12 mouse cellular contexts compared by ENCODE assay signal in the genomic region with DNA sequence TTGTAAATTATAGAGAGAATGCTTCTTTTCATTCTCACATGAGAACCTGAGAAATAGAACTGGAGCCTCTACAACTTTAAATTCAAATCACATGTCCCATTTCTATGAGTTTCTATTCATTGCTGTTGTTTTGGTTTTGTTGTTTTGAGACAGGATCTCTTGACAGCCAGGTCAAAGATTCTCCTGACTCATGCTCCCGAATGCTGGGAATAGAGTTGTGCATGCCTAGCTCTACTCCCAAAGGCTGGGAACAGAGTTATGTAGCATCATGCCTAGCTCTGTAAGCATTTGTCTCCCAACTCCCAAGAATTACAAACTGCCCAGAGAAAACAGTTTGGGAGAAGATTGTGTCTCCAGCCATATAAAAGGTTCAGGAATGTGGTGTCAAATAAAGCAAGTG.
"Had no signal": no experiment of that assay in that cellular context is flagged by ENCODE, and none has a peak within 500 bp of the region (broad histone marks: within the 10 kb centered on the region; RNA-seq: fewer than 3 reads in every experiment).

No protein-coding gene starts in this region.

- DNase-seq: lung, adult 2 months; lung, postnatal 14 days; lung, postnatal 36 days; midbrain, embryonic 14.5 days; retina, postnatal 1 day; right cerebral cortex, adult 18-20 months; right cerebral cortex, postnatal 25 days; right cerebral cortex, postnatal 4 days; spleen, adult 18-20 months; thymus, adult 18-20 months; thymus, postnatal 14 days; thymus, postnatal 36 days had no signal
